Mouse (Mus musculus): ENCODE results near the gene Prdx5. TPM values are rescaled to one million over a fixed set of nuclear protein-coding genes. Genes with fewer than 3 reads are reported as not detected.

Prdx5 gene
- polyA plus RNA-seq, 1 experiment from 2014 or later, result 210 TPM

- Histone ChIP-seq H3K27me3 (ENCODE audit: control insufficient read depth, insufficient read depth, low read length) (peaks cover 55% of the 10 kb centered on the region), H3K36me3 (ENCODE audit: control insufficient read depth, insufficient read depth, low read length) (no peaks in the 10 kb centered on the region), H3K4me2 (ENCODE audit: low read length) (no peak overlapping the region; the same call in 1 of the 2 replicates), H3K9ac (ENCODE audit: low read length) (no peak overlapping the region), H3K27ac (replicated peaks in 1 of 2; ENCODE audit: control insufficient read depth in 1 of 2, insufficient read depth in 1 of 2, low read depth in 2 of 2, low read length in 2 of 2) (no peak overlapping the region), H3K4me1 (ENCODE audit: control insufficient read depth in 2 of 2, insufficient read depth in 2 of 2, low read length in 2 of 2) (peaks cover 8 to 34% of the 10 kb centered on the region in 2 experiments), H3K9me3 (ENCODE audit: control insufficient read depth, low read length) (peaks cover 5% of the 10 kb centered on the region; the same call in 1 of the 2 replicates), H3K4me3 (ENCODE audit: control insufficient read depth in 1 of 2, insufficient read depth in 1 of 2, low read depth in 1 of 2, low read length in 2 of 2) (no peak overlapping the region)
- no peak for ATAC-seq (ENCODE audit: insufficient number of reproducible peaks, insufficient read depth, low FRiP score, low read depth)
- 16% methylated on average over 37 of the region's 40 CpGs for WGBS
Observed at GRCm38 (mm10) chr19:6925611-6926329, 15.9 kb upstream of the Prdx5 start.

DNA sequence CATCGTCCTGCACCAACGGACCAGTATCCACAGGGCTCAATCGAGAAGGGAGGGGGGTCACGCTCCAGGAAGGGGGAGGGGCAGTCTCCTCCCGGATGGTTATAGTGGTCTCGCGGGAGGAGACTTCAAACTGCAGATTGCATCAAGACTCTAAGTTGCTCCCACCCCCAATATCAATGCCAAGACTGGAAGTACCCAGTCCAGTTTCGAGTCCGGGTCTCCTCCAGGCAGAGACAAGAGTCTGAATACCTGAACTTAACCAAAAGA lies 15.3 kb upstream of the Prdx5 start, which contains the start of gene Catsperz:
TSS of gene Catsperz (minus strand) at position 74 of the 267 bp plus-strand sequence.
- peak within 1 kb of the TSS in 1 of 2 experiments; percentile 23; a peak in 2 of 4 replicates for H3K4me3 ChIP-seq (ENCODE audit: control insufficient read depth in 1 of 2, insufficient read depth in 1 of 2, low read depth in 1 of 2, low read length in 2 of 2)
- WGBS, result 5% methylated on average over 9 of the region's 9 CpGs
- H3K36me3 ChIP-seq (ENCODE audit: control insufficient read depth, insufficient read depth, low read length), result no peaks in the 10 kb centered on the region
- peaks cover 11 to 39% of the 10 kb centered on the region in 2 experiments for H3K4me1 ChIP-seq (ENCODE audit: control insufficient read depth in 2 of 2, insufficient read depth in 2 of 2, low read length in 2 of 2)
- peaks cover 5% of the 10 kb centered on the region; the same call in 1 of the 2 replicates for H3K9me3 ChIP-seq (ENCODE audit: control insufficient read depth, low read length)
- no peak within 1 kb of the TSS for H3K27ac ChIP-seq (replicated peaks in 1 of 2; ENCODE audit: control insufficient read depth in 1 of 2, insufficient read depth in 1 of 2, low read depth in 2 of 2, low read length in 2 of 2)
- peak within 1 kb of the TSS; percentile 57 for H3K4me2 ChIP-seq (ENCODE audit: low read length)
- ATAC-seq (ENCODE audit: insufficient number of reproducible peaks, insufficient read depth, low FRiP score, low read depth), result no peak
- H3K27me3 ChIP-seq (ENCODE audit: control insufficient read depth, insufficient read depth, low read length), result peaks cover 51% of the 10 kb centered on the region
- no peak within 1 kb of the TSS for H3K9ac ChIP-seq (ENCODE audit: low read length)

GRCm38 (mm10) chr19:6924461-6925306 lies 14.8 kb upstream of the Prdx5 start:
- ATAC-seq (ENCODE audit: insufficient number of reproducible peaks, insufficient read depth, low FRiP score, low read depth), result no peak
- Histone ChIP-seq H3K4me2 (ENCODE audit: low read length) (peak overlapping the region; percentile 57), H3K9ac (ENCODE audit: low read length) (no peak overlapping the region), H3K27ac (replicated peaks in 1 of 2; ENCODE audit: control insufficient read depth in 1 of 2, insufficient read depth in 1 of 2, low read depth in 2 of 2, low read length in 2 of 2) (no peak overlapping the region), H3K36me3 (ENCODE audit: control insufficient read depth, insufficient read depth, low read length) (peaks cover 4% of the 10 kb centered on the region; the same call in 1 of the 2 replicates), H3K4me1 (ENCODE audit: control insufficient read depth in 2 of 2, insufficient read depth in 2 of 2, low read length in 2 of 2) (peaks cover 16 to 45% of the 10 kb centered on the region in 2 experiments), H3K27me3 (ENCODE audit: control insufficient read depth, insufficient read depth, low read length) (peaks cover 47% of the 10 kb centered on the region), H3K4me3 (ENCODE audit: control insufficient read depth in 1 of 2, insufficient read depth in 1 of 2, low read depth in 1 of 2, low read length in 2 of 2) (peak overlapping the region in 1 of 2 experiments; percentile 23; a peak in 2 of 4 replicates), H3K9me3 (ENCODE audit: control insufficient read depth, low read length) (peaks cover 5% of the 10 kb centered on the region; the same call in 1 of the 2 replicates)
- 4% methylated on average over 39 of the region's 39 CpGs for WGBS

GRCm38 (mm10) chr19:6922901-6923735 lies 13.2 kb upstream of the Prdx5 start:
- H3K4me1 ChIP-seq (ENCODE audit: control insufficient read depth in 2 of 2, insufficient read depth in 2 of 2, low read length in 2 of 2), result peaks cover 16 to 48% of the 10 kb centered on the region in 2 experiments
- H3K4me2 ChIP-seq (ENCODE audit: low read length), result peak overlapping the region; percentile 85
- H3K9ac ChIP-seq (ENCODE audit: low read length), result peak overlapping the region; percentile 74
- no peak for ATAC-seq (ENCODE audit: insufficient number of reproducible peaks, insufficient read depth, low FRiP score, low read depth)
- WGBS, result 62% methylated on average over 6 of the region's 6 CpGs
- H3K27ac ChIP-seq (replicated peaks in 1 of 2; ENCODE audit: control insufficient read depth in 1 of 2, insufficient read depth in 1 of 2, low read depth in 2 of 2, low read length in 2 of 2), result peak overlapping the region; percentile 87 to 90
- peaks cover 36% of the 10 kb centered on the region for H3K27me3 ChIP-seq (ENCODE audit: control insufficient read depth, insufficient read depth, low read length)
- H3K36me3 ChIP-seq (ENCODE audit: control insufficient read depth, insufficient read depth, low read length), result peaks cover 12% of the 10 kb centered on the region
- peaks cover 5% of the 10 kb centered on the region; the same call in 1 of the 2 replicates for H3K9me3 ChIP-seq (ENCODE audit: control insufficient read depth, low read length)
- peak overlapping the region; percentile 46 to 80; a peak in 3 of 4 replicates for H3K4me3 ChIP-seq (ENCODE audit: control insufficient read depth in 1 of 2, insufficient read depth in 1 of 2, low read depth in 1 of 2, low read length in 2 of 2)

- H3K27ac ChIP-seq (replicated peaks in 1 of 2; ENCODE audit: control insufficient read depth in 1 of 2, insufficient read depth in 1 of 2, low read depth in 2 of 2, low read length in 2 of 2), result peak within 1 kb of the TSS; percentile 87 to 96
- ATAC-seq (ENCODE audit: insufficient number of reproducible peaks, insufficient read depth, low FRiP score, low read depth), result peak; percentile 93
- peak within 1 kb of the TSS; percentile 94 for H3K9ac ChIP-seq (ENCODE audit: low read length)
- under 1% methylated on average over 59 of the region's 66 CpGs for WGBS
- peaks cover 5% of the 10 kb centered on the region; the same call in 1 of the 2 replicates for H3K9me3 ChIP-seq (ENCODE audit: control insufficient read depth, low read length)
- peaks cover 16 to 45% of the 10 kb centered on the region in 2 experiments for H3K4me1 ChIP-seq (ENCODE audit: control insufficient read depth in 2 of 2, insufficient read depth in 2 of 2, low read length in 2 of 2)
- peaks cover 24% of the 10 kb centered on the region for H3K27me3 ChIP-seq (ENCODE audit: control insufficient read depth, insufficient read depth, low read length)
- peak within 1 kb of the TSS; percentile 85 for H3K4me2 ChIP-seq (ENCODE audit: low read length)
- peak within 1 kb of the TSS; percentile 80 to 82 for H3K4me3 ChIP-seq (ENCODE audit: control insufficient read depth in 1 of 2, insufficient read depth in 1 of 2, low read depth in 1 of 2, low read length in 2 of 2)
- peaks cover 20% of the 10 kb centered on the region for H3K36me3 ChIP-seq (ENCODE audit: control insufficient read depth, insufficient read depth, low read length)
Observed at GRCm38 (mm10) chr19:6921647-6922567, 12.0 kb upstream of the Prdx5 start, which contains the start of gene Esrra. TSS of gene Esrra (minus strand) at chr19:6921813.

- Histone ChIP-seq H3K27me3 (ENCODE audit: control insufficient read depth, insufficient read depth, low read length) (peaks cover 15% of the 10 kb centered on the region), H3K9ac (ENCODE audit: low read length) (peak overlapping the region; percentile 94), H3K36me3 (ENCODE audit: control insufficient read depth, insufficient read depth, low read length) (peaks cover 28% of the 10 kb centered on the region), H3K4me1 (ENCODE audit: control insufficient read depth in 2 of 2, insufficient read depth in 2 of 2, low read length in 2 of 2) (peaks cover 16 to 36% of the 10 kb centered on the region in 2 experiments), H3K4me2 (ENCODE audit: low read length) (peak overlapping the region; percentile 85), H3K4me3 (ENCODE audit: control insufficient read depth in 1 of 2, insufficient read depth in 1 of 2, low read depth in 1 of 2, low read length in 2 of 2) (peak overlapping the region; percentile 80 to 82), H3K27ac (replicated peaks in 1 of 2; ENCODE audit: control insufficient read depth in 1 of 2, insufficient read depth in 1 of 2, low read depth in 2 of 2, low read length in 2 of 2) (peak overlapping the region; percentile 70 to 96), H3K9me3 (ENCODE audit: control insufficient read depth, low read length) (peaks cover under 1% of the 10 kb centered on the region; the same call in 1 of the 2 replicates)
- ATAC-seq (ENCODE audit: insufficient number of reproducible peaks, insufficient read depth, low FRiP score, low read depth), result peak; percentile 0; the same call in 1 of the 2 replicates
- 2% methylated on average over 44 of the region's 48 CpGs for WGBS
Observed at GRCm38 (mm10) chr19:6920741-6921636, 11.1 kb upstream of the Prdx5 start.
